Mouse (Mus musculus) lung, embryonic 14.5 days (tissue): ENCODE results near the gene Pabpc1l. TPM values are rescaled to one million over a fixed set of nuclear protein-coding genes. Genes with fewer than 3 reads are reported as not detected.

Source experiments
- ATAC-seq: fragments of 200-750 bp; cut with Nextera tagmentation; 2 replicates; pipeline ENCODE4 v1.8.0; 2017; ENCODE audit warnings: mild to moderate bottlenecking, moderate TSS enrichment, moderate library complexity; ENCODE audit not compliant: insufficient read depth
- DNase-seq: peaks from one replicate; pipeline ENCODE4 v3.0.0-alpha.2; 2015
- H3K27ac ChIP-seq: fragments of 300-500 bp; sonication (generic); 2 replicates; pipeline ENCODE4 v1.5.1; 2014; ENCODE audit warnings: low read depth, mild to moderate bottlenecking, moderate library complexity
- H3K27me3 ChIP-seq: fragments of 300-500 bp; sonication (generic); 2 replicates; pipeline ENCODE4 v1.6.1; 2014; ENCODE audit warnings: low read length, control low read depth; ENCODE audit not compliant: insufficient read depth
- H3K36me3 ChIP-seq: fragments of 300-500 bp; sonication (generic); 2 replicates; pipeline ENCODE4 v1.6.1; 2014; ENCODE audit warnings: control low read depth; ENCODE audit not compliant: insufficient read depth
- H3K4me1 ChIP-seq: fragments of 300-500 bp; sonication (generic); 2 replicates; pipeline ENCODE4 v1.6.1; 2014; ENCODE audit warnings: antibody characterized with exemption, control low read depth; ENCODE audit not compliant: insufficient read depth
- H3K4me2 ChIP-seq: fragments of 300-500 bp; sonication (generic); 2 replicates; pipeline ENCODE4 v1.6.1; 2014; ENCODE audit warnings: mild to moderate bottlenecking
- H3K4me3 ChIP-seq: fragments of 300-500 bp; sonication (generic); 2 replicates; pipeline ENCODE4 v1.5.1; 2014; ENCODE audit warnings: low read depth, low read length
- H3K9ac ChIP-seq: fragments of 300-500 bp; sonication (generic); 2 replicates; pipeline ENCODE4 v1.6.1; 2014
- H3K9me3 ChIP-seq: fragments of 300-500 bp; sonication (generic); 2 replicates; pipeline ENCODE4 v1.6.1; 2016; ENCODE audit warnings: low read depth, low read length, control low read depth
- CTCF ChIP-seq: IDR thresholded peaks from 2 replicates; pipeline ENCODE4 v1.5.1; 2016; ENCODE audit warnings: antibody characterized with exemption, low read depth
- WGBS: fragments of 180-500 bp; shearing (Covaris S2); extraction: QIAGEN DNeasy Blood & Tissue Kit; methylation state at CpG from one replicate; pipeline ENCODE4 v1.1.7; 2014; 5-methylcytosine and 5-hydroxymethylcytosine counted together
- polyA plus RNA-seq: library from polyadenylated mRNA; unstranded; fragments of >200 nt; fragmentation: Nextera tagmentation; extraction: Ambion mirVana; gene quantifications from 2 replicates; pipeline ENCODE4 v1.2.1, GENCODE M21; 2014

Pabpc1l gene
- polyA plus RNA-seq, 1 experiment from 2014 or later: 1.1 TPM

GRCm38 (mm10) chr2:163996899-163997298, 28.4 kb upstream of the Pabpc1l start:
- H3K27ac ChIP-seq: no peak overlapping the region
- no peak overlapping the region for H3K4me3 ChIP-seq
- H3K9ac ChIP-seq: peak overlapping the region; percentile 39; the same call in 1 of the 2 replicates
- TF ChIP-seq CTCF: no peak
- H3K9me3 ChIP-seq: no peaks in the 10 kb centered on the region
- H3K4me2 ChIP-seq: peak overlapping the region; percentile 85
- no peak for ATAC-seq
- no peak for DNase-seq
- H3K36me3 ChIP-seq: peaks cover 20% of the 10 kb centered on the region
- H3K27me3 ChIP-seq: no peaks in the 10 kb centered on the region
- WGBS: 52% methylated on average over 5 of the region's 5 CpGs
- 0 out of 2 replicates have a peak, but pooled peaks cover 5% of the 10 kb centered on the region for H3K4me1 ChIP-seq

- Histone ChIP-seq H3K9ac (no peak overlapping the region), H3K9me3 (no peaks in the 10 kb centered on the region), H3K4me3 (no peak overlapping the region), H3K4me2 (no peak overlapping the region), H3K36me3 (peaks cover 23% of the 10 kb centered on the region), H3K27ac (no peak overlapping the region), H3K27me3 (no peaks in the 10 kb centered on the region), H3K4me1 (0 out of 2 replicates have a peak, but pooled peaks cover 9% of the 10 kb centered on the region)
- TF ChIP-seq CTCF: no peak
- DNase-seq (no peak), ATAC-seq (no peak)
- 81% methylated on average over 6 of the region's 6 CpGs for WGBS
These were observed 26.3 kb upstream of the Pabpc1l start for GRCm38 (mm10) chr2:163998981-163999380.

- H3K9me3 ChIP-seq: no peaks in the 10 kb centered on the region
- no peak for ATAC-seq
- no peak overlapping the region for H3K4me2 ChIP-seq
- H3K4me1 ChIP-seq: 0 out of 2 replicates have a peak, but pooled peaks cover 4% of the 10 kb centered on the region
- peaks cover 15% of the 10 kb centered on the region for H3K36me3 ChIP-seq
- no peak for TF ChIP-seq CTCF
- no peak for DNase-seq
- H3K27ac ChIP-seq: no peak overlapping the region
- no peak overlapping the region for H3K9ac ChIP-seq
- no peak overlapping the region for H3K4me3 ChIP-seq
- WGBS: 93% methylated on average over 3 of the region's 3 CpGs
- H3K27me3 ChIP-seq: no peaks in the 10 kb centered on the region
These were observed 22.6 kb upstream of the Pabpc1l start for GRCm38 (mm10) chr2:164002637-164003036.

- no peak overlapping the region for H3K27ac ChIP-seq
- H3K9me3 ChIP-seq: no peaks in the 10 kb centered on the region
- no peaks in the 10 kb centered on the region for H3K27me3 ChIP-seq
- WGBS: 73% methylated on average over 5 of the region's 5 CpGs
- no peak overlapping the region for H3K4me3 ChIP-seq
- ATAC-seq (no peak), DNase-seq (no peak)
- peaks cover 5% of the 10 kb centered on the region; the same call in 1 of the 2 replicates for H3K36me3 ChIP-seq
- H3K4me2 ChIP-seq: no peak overlapping the region
- TF ChIP-seq CTCF: no peak
- no peak overlapping the region for H3K9ac ChIP-seq
- H3K4me1 ChIP-seq: peaks cover 4% of the 10 kb centered on the region; the same call in 1 of the 2 replicates
These were observed 20.7 kb upstream of the Pabpc1l start for GRCm38 (mm10) chr2:164004503-164004902.

GRCm38 (mm10) chr2:164006932-164007331, 18.3 kb upstream of the Pabpc1l start:
- Histone ChIP-seq H3K4me1 (peaks cover 4% of the 10 kb centered on the region; the same call in 1 of the 2 replicates), H3K27me3 (no peaks in the 10 kb centered on the region), H3K36me3 (peaks cover 14% of the 10 kb centered on the region), H3K4me2 (0 out of 2 replicates have a peak overlapping the region, but pooled peaks have one; percentile 2), H3K4me3 (no peak overlapping the region), H3K9ac (no peak overlapping the region), H3K9me3 (no peaks in the 10 kb centered on the region), H3K27ac (no peak overlapping the region)
- TF ChIP-seq CTCF: no peak
- ATAC-seq (no peak), DNase-seq (peak; percentile 46)
- 57% methylated on average over 10 of the region's 10 CpGs for WGBS

GRCm38 (mm10) chr2:164007547-164007946, 17.7 kb upstream of the Pabpc1l start:
- Histone ChIP-seq H3K4me3 (no peak overlapping the region), H3K27ac (no peak overlapping the region), H3K9ac (no peak overlapping the region), H3K4me1 (peaks cover 4% of the 10 kb centered on the region; the same call in 1 of the 2 replicates), H3K27me3 (no peaks in the 10 kb centered on the region), H3K36me3 (peaks cover 20% of the 10 kb centered on the region), H3K4me2 (no peak overlapping the region), H3K9me3 (no peaks in the 10 kb centered on the region)
- DNase-seq: no peak
- WGBS: 81% methylated on average over 8 of the region's 8 CpGs
- no peak for TF ChIP-seq CTCF
- ATAC-seq: no peak

- DNase-seq: no peak
- no peak for TF ChIP-seq CTCF
- no peaks in the 10 kb centered on the region for H3K9me3 ChIP-seq
- no peaks in the 10 kb centered on the region for H3K27me3 ChIP-seq
- H3K27ac ChIP-seq: no peak overlapping the region
- H3K4me3 ChIP-seq: no peak overlapping the region
- H3K36me3 ChIP-seq: peaks cover 22% of the 10 kb centered on the region
- H3K9ac ChIP-seq: no peak overlapping the region
- no peak for ATAC-seq
- WGBS: 87% methylated on average over 2 of the region's 2 CpGs
- peaks cover 1% of the 10 kb centered on the region; the same call in 1 of the 2 replicates for H3K4me1 ChIP-seq
- H3K4me2 ChIP-seq: no peak overlapping the region
These were observed 17.2 kb upstream of the Pabpc1l start for GRCm38 (mm10) chr2:164007987-164008545.
